Mouse (Mus musculus): ENCODE data around the gene Bub3.

The Bub3 gene

DNA sequence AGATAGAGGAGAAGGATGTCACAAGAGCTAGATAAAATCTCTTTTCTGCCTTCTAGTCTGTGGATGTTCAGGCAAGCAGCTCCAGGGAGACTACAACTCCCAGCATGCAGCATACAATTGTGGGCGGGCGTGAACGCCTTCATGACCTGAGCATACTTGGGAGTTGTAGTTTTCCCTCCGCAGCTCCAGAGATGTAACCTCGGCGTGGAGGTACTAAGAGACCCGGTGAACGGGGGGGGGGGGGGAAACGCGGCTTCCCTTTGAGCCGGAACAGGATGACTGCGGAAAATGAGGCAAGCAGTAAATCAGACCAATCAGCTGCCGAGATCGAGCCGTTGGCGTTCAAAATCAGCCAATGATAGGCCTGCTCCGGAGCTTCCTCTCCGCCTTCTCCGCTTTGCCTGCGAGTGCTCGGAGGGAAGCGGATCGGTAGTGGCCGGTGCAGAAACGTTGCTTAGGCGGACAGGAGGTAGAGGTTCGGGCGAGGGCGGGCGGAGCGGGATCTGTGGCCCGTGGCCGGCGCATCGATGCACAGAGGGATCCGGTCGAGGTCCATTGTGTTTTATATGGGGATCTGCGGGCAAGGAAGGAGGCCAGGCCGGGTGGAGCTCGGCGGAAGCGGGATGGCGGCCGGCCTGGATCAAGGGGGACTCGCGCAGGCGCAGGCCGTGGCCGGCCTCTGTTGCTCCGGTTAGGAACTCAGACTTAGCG, at the start of gene Bub3:
TSS of gene Bub3 (plus strand) at position 237 of the 711 bp plus-strand sequence.
- DNase-seq, result peak; percentile 88 to 98

DNA sequence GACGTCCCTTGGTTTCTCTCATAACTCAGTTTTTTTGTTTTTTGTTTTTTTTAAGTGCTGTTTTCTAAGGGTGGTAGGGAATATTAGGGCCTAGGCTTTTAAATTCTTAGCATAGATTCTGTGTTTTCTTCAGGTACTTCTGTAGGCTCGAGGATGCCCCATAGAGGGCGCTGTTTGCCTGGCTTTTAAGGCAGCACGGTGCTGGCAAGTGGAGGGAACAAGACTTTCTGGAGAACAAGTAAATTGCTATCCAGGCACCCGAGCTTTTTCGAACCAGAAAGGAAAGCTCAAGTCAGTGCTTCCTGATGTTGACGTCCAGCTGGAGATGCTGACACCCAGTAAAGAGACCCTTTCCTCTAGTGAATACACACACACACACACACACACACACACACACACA, 20.0 kb upstream of the Bub3 start:
- peak; percentile 66 to 74 for DNase-seq

DNA sequence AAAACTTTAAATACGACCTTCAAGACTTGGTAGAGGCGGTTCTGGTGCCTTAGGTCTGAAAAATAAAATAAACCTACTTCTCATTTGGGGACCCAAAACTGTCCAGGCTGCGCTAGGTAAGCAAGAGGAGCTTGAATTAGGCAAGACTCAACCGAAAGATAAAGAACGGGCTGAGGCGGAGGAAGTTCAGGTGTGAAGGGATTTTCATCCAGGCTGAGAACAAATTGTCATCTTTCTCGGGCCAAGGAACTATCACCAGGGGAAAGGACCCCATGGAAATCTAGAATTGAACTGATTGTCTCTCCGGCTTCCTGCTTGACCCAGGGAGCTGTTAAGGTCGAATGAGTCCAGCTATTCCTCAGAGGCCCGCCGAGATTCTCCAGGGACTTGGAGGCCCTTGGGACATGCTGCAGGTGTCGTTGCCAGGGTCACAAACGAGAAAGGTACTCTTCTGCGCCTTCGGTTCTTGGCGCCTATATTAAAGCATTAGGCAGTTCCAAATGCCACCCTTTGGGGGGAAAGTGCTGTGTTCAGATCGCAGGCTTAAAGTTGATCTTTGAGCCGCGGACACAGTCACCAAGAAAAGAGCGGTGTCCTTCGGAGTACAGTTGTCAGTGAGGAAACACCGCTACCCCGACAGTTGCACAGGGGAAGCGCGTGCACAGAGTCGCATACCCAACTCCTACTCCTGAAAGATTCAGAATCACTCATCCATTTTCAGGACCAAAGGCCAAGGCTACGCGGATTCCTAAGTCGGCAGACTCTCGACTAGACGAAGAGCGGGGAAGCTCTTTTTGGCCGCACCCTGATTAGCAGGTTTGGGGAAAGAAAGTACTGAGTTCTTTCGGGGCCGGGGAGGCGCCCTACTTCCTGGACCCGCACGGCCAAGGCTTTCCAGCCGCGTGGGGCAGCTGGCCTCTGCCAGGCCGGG, 18.6 kb upstream of the Bub3 start:
- no peak for DNase-seq

DNA sequence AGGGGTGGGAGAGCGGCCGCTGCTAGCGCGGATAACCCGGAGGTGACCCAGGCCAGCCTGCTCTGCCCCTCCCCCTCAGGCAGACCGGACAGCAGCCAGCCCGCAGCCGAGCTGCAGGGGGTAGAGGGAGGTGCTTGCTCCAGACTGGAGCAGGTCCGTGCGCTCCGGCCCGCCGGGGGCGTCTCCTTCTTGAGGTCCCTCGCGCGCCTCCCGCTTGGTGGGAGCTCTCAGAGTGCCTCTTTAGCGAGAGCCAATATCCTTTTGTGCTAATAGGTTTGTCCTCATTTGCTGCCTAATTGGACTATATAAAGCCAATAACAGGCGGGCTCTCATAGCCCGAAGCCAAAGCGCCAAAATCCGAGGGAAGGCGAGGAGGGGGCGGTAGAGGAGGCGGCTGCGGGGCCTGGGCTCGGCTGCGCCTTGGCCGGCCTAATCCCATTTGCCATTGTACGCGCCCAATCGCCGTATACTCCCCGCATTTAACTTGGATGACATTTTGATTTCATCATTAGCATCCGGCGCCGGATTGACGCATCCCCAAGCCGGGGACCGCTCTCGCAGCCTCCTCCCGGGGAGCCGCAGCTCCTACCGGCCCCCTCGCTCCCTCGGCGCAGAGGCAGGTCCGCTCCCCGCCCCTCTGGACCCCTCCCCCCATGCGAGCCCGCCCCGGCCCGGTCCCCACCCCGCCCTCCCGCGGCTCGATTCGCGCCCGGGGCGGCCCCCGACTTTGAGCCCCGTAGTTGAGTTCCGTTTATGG, 17.7 kb upstream of the Bub3 start, which contains the start of gene Hmx3:
TSS of gene Hmx3 (plus strand) at position 753 of the 757 bp plus-strand sequence.
- no peak for DNase-seq

DNA sequence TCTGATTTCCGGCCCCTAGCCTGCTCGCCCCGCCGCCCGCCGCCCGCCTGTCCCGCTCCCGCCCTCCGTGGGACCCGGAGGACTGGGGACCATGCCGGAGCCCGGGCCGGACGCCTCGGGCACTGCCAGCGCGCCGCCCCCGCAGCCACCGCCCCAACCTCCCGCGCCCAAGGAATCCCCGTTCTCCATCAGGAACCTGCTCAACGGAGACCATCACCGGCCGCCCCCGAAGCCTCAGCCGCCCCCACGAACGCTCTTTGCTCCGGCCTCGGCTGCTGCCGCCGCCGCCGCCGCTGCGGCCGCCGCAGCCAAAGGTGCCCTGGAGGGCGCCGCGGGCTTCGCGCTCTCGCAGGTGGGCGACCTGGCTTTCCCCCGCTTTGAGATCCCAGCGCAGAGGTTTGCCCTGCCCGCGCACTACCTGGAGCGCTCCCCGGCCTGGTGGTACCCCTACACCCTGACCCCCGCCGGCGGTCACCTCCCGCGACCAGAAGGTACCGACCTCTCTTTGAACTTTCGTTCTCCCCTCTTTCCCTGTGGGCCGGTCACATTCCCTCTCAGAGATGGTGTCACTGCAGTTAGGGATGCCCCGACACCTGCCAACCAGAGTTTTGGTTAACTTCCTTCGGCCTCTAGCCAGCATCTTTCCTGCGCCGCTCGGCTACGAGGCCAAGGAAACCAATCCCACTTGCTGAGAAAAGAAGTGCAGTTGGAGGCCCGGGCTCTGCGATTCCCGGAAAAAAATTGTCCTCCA, 17.0 kb upstream of the Bub3 start:
- no peak for DNase-seq

DNA sequence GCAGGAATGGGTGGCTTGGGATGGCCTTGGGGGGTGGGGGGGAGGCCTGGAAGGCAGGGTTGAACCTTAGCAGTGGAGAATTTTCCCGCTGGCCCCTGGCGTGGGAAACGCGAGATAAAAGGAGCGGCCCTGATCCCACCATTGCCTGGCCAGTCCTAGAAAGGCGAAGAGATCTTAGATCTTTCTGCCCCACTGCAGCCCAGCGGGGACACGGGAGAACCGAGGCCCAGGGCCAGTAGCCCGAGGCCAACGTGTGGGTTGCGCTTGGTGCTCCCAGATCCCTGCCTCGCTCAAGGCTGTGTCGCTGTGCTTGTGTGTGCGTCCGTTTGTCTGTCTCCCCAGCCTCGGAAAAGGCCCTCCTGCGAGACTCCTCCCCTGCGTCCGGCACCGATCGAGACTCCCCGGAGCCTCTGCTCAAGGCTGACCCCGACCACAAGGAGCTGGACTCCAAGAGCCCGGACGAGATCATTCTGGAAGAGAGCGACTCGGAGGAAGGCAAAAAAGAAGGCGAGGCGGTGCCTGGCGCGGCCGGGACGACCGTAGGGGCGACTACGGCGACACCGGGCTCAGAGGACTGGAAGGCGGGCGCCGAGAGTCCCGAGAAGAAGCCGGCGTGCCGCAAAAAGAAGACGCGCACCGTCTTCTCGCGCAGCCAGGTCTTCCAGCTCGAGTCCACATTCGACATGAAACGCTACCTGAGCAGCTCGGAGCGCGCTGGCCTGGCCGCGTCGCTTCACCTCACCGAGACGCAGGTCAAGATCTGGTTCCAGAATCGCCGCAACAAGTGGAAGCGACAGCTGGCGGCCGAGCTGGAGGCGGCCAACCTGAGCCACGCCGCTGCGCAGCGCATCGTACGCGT, 16.2 kb upstream of the Bub3 start:
- no peak for DNase-seq

DNA sequence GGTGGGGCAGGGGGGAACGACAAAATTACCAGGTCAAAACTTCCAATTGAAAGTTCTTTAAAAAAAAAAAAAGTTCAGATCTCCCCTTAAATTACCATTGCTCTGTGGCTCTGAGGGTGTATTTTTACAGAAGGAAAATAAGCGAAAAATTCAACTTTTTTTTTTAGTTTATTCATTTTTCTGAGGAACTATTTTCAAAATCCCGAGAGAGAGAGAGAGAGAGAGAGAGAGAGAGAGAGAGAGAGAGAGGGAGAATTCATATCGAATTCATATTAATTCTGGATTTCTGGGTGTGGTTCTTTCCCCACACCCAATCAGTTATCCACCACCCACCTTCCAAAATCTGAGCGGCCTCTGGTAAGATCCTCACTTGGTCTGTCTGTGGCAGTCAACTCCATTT, 15.2 kb upstream of the Bub3 start:
- DNase-seq, result no peak

DNA sequence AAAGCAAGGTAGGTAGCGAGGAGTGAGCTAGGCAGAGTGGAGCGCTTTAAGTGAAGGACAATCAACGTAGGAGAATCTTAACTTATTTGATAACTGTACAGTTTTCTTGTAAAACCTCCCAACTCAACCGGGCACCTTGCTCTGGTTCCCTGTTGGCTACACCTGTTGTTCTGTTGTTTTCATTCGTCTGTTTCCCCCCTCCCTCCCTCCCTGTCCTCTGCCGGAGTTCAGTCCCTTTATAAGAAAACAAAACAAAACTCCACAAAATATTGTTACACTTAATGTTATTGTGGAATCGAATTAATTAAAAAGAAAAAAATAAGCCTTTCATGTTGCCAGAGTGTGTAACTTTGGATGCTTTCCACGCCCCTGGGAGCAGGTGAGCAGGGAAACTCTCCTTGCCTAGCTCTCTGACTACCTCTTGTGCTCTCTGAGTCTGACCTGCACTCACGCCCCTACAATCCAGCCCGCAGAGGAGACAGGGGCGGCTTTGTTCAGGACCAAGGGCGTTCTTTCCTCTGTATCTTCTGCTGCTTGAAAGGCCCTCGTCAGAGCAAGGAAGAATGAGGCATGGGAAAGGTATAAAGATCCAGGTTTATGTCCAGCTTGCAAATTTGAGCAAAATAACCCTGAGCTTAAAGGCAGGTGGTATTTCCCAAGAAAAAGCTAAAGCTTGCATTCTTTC, 14.2 kb upstream of the Bub3 start:
- DNase-seq, result no peak

DNA sequence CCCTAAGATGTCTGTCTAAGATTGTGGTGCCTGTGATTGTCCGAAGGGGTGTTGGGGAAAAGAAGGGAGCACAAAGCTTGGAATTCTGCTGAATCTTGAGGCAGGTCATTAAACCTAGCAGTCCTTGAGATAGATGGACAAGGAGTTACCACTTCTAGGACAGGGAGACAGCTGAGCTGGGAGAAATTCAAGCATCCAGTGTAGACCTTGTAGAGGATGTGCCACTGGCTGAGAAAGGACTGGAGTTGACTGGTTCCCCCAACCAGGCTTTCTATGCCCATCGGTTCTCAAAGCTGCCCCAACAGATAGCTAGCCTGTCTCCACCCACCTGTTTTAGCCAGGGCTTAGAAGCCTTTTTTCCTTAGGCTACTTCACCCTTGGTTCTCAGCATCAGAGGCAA, 13.6 kb upstream of the Bub3 start:
- DNase-seq, result no peak

DNA sequence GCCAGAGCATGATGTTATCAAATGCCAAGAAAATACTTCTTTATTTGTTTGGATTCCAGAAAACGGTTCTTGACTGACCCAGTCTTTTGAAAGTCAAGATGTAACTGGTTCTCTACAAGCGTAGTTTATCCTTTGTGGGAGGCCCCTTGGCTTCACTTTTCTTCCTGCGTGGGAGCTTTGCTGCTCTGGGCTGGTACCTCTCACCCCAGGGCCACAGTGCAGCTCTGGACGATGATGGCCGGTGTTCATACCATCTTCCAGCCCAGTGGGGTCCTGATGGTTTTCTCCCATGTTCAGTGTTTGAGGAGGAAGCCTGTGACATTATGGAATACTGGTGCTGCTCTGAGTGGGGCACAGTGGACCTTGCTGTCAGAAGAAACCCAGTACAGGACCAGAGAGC, 12.5 kb upstream of the Bub3 start:
- no peak for DNase-seq

DNA sequence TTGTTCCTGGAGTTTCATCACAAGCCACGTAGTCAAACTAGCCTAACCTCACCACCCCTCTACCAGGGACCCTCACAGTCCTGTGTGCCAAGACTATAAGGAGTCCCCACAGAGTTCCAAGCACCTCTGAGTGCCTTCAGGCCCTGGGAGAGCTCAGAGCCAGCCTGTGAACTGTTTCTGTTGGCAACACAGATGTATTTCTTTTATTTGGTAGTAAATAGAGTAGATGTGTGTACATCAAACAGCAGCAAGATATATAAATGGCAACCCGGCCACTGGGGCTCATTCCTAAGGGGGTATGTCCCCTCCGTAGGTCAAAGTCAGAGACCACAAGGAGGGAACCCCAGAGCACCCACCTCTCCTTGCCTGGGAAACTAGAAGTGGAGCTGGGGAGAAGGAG, 11.5 kb upstream of the Bub3 start, which contains the start of gene Hmx2:
TSS of gene Hmx2 (plus strand) at position 301 of the 400 bp plus-strand sequence.
- DNase-seq, result no peak

DNA sequence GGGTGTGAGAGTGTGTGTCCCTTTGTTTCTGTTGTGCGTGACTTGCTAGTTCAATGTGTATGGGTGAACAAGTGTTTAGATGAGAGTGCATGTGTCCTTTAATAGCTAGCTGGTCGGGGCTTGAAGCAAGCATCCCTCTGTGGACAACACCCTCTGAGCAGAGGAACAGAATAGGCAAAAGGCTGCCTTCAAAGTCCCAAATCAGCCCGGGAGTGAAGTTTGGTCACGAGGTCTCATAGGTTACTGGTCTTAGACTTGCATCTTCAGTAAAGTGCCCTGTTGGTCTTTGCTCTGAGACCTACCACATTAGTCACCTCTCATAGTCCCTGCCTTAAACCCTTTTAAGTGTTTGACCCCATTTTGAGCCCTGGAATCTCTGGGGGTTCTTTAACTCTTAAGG, 8.6 kb upstream of the Bub3 start:
- DNase-seq, result no peak

DNA sequence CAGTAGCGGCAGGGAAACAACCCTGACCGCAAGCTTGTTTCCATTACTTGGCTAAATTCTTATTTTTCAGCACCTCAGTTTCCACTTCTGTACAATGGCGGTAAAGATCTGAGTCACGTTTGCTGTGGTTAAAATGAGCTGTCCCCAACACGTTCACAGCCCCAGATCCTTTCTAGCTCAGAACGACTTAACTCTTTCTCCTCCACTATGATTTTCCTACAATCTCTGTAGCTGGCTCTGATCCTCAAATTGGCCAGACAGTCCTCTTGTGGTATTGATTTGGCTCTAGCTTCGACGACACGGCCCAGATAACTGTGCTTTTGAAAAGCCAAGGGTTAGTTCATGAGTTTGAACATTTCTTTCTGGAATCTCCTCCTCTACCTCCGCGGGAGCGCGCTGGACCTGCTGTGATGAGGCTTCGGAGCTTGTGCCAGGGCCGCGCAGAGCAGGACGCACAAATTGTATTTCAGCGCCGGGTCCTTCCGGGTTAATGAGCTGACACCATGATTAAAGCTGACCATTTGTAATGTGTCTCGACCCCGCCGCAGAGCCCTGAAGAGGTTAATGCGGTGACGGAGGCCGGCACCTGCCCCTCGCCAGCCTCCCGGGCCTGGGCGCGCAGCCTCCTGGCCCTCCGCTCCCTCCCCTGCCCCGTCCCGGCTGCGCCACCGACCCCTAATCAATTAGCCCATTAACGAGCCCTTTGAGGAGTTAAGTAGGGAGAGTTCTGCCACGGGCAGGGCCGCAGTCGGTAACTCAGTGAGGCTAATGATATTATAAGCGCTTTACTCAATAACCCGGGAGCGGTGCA, 7.9 kb upstream of the Bub3 start:
- DNase-seq, result no peak

DNA sequence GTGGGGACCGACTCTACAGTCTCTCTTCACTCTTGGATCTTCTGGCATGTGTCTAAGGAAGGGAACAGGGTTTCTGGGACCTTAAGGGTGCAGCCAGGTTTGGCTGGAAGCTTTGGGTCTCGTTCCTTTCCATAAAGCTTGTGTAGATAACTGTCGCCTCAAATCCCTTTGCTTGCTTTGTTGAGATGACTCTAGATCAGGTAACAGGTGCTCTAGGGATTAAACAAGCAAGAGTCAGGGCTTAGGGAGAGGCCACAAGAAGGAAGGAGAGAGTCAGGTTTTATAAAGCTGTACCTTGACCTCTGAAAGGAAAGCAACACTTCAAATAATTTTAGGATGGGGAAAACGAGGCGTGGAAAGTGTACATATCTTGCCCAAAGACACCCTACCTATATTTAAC, 7.2 kb upstream of the Bub3 start:
- DNase-seq, result no peak

DNA sequence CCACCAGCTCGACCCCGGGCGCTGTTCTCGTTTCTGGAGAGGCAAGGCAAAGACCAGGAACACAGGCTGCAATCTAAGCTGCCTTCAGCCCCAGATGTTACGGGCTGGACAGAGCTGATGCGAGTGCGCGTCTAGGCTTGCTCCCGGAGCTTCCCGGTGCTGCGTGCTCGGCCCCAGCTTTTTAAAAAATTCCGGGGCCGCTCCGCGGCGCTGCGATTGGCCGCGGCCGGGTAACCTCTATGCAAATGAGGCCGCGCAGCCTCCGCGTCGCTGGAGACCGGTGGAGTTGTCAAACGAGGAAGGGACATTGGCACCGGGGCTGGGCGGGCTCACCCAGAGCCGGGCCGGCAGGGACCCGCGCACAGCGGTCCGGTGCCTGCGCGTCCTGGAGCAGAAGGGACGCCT, 6.2 kb upstream of the Bub3 start:
- DNase-seq, result no peak

DNA sequence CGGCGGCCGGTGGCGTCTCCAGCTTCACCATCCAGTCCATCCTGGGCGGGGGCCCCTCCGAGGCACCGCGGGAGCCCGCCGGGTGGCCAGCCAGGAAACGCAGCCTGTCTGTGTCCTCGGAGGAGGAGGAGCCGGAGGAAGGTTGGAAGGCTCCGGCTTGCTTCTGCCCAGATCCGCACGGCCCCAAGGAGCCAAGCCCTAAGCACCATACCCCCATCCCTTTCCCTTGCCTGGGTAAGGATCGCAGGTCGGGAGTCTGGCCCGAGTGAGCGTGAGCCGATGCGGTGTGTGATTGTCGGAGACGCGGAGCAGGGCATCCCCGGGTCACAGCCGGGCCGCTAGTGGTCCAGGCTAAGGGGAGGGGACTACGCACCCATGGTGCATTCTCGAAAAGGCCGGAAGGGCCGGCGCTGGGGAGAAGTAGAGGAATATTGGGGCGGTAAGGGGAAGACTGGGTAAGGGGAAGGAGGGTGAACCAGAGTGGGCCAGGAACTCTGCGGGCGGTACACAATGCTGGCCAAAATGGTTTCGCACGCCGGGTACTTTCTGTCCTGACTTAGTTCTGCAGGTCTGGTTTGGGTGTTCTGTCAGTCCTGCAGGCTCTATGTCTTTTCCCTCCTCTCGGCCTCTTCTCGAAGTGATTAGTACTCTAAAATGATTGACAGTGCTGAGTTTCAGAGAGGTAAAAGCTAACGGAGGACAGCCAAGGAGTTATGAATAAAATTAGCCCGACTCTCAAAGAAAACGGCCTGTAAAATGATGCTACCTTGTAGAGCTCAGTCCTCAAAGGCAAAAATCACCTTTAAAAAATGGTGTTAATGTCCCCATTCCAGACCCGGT, 5.5 kb upstream of the Bub3 start:
- DNase-seq, result no peak

DNA sequence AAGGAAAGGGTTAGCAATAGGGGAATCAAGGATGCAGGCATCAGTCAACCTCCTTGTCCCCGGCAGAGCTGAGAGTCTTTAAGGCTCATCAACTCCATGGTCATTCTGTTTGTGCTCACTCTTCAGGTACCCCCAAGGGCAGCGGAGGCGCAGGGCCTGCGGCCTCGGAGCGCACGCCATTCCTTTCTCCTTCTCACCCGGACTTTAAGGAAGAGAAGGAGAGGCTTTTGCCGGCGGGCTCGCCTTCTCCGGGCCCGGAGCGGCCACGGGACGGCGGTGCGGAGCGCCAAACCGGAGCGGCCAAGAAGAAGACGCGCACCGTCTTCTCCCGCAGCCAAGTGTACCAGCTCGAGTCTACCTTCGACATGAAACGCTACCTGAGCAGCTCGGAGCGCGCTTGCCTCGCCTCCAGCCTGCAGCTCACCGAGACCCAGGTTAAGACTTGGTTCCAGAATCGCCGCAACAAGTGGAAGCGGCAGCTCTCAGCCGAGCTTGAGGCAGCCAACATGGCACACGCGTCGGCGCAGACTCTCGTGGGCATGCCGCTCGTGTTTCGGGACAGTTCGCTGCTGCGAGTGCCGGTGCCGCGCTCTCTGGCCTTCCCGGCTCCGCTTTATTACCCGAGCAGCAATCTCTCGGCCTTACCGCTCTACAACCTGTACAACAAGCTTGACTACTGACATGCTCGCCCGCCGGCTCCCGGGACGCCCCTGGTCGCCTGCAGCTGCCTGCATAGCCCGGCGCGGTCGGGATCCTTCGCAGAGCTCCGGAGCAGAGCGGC, 4.5 kb upstream of the Bub3 start:
- DNase-seq, result peak in 1 of 2 experiments; percentile 45

DNA sequence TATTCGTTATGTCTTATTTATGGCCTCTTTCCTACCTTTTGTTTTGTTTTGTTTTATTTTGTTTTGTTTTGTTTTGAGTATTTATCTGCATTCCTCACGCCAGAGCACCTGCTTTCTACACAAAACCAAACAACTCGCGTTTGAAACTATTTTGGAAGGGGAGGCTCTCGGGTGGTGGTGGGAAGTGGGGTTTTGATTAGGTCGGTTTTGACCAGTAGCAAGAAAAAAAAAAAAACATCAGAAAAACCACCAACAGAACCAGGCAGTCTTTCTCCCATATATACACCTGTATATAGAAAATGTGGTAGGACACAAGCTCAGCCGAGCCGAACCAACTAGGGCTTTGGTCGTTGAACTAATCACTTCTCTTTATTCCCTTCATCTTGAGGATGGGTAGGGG, 3.9 kb upstream of the Bub3 start:
- DNase-seq, result no peak

Measured in cerebellum, adult 18-20 months (tissue).